Mouse (Mus musculus) liver, embryonic 11.5 days (tissue): ENCODE data around the gene Adamtsl4. TPM values are rescaled to one million over a fixed set of nuclear protein-coding genes. Genes with fewer than 3 reads are reported as not detected.

ENCODE experiments used
- ATAC-seq: fragments of 200-750 bp; cut with Nextera tagmentation; replicated peaks from 2 replicates; pipeline ENCODE4 v1.8.0; 2017; ENCODE audit warnings: moderate number of reproducible peaks, mild to moderate bottlenecking, moderate TSS enrichment, moderate library complexity; ENCODE audit not compliant: low FRiP score
- DNase-seq: peaks from one replicate; pipeline ENCODE4 v3.0.0-alpha.2; 2017; ENCODE audit warnings: low spot score
- H3K27ac ChIP-seq: fragments of 300-500 bp; sonication (generic); 2 replicates; pipeline ENCODE4 v1.5.1; 2014; ENCODE audit warnings: mild to moderate bottlenecking, low read depth, low read length, control low read depth
- H3K27me3 ChIP-seq: fragments of 300-500 bp; sonication (generic); replicated peaks from 2 replicates; pipeline ENCODE4 v1.6.1; 2014; ENCODE audit warnings: low read length, mixed read lengths; ENCODE audit not compliant: control insufficient read depth, insufficient read depth
- H3K36me3 ChIP-seq: fragments of 300-500 bp; sonication (generic); 2 replicates; pipeline ENCODE4 v1.6.1; 2014; ENCODE audit warnings: mild to moderate bottlenecking, low read length, moderate library complexity, mixed read lengths; ENCODE audit not compliant: control insufficient read depth, insufficient read depth
- H3K4me1 ChIP-seq: fragments of 300-500 bp; sonication (generic); replicated peaks from 2 replicates; pipeline ENCODE4 v1.6.1; 2014; ENCODE audit warnings: low read length, mixed read lengths; ENCODE audit not compliant: control insufficient read depth, insufficient read depth
- H3K4me2 ChIP-seq: fragments of 300-500 bp; sonication (generic); 2 replicates; pipeline ENCODE4 v1.6.1; 2014; ENCODE audit warnings: mild to moderate bottlenecking, control low read depth, moderate library complexity
- H3K4me3 ChIP-seq: fragments of 300-500 bp; sonication (generic); 2 replicates; pipeline ENCODE4 v1.5.1; 2014; ENCODE audit warnings: low read depth, low read length, control low read depth
- H3K9ac ChIP-seq: fragments of 300-500 bp; sonication (generic); 2 replicates; pipeline ENCODE4 v1.6.1; 2014; ENCODE audit warnings: low read depth, low read length, control low read depth
- H3K9me3 ChIP-seq: fragments of 300-500 bp; sonication (generic); 2 replicates; pipeline ENCODE4 v1.6.1; 2016; ENCODE audit warnings: low read length, inconsistent platforms, mixed read lengths; ENCODE audit not compliant: control insufficient read depth
- WGBS: fragments of 180-500 bp; shearing (Covaris S2); extraction: QIAGEN DNeasy Blood & Tissue Kit; methylation state at CpG from one replicate; pipeline ENCODE4 v1.1.7; 2014; 5-methylcytosine and 5-hydroxymethylcytosine counted together
- polyA plus RNA-seq: library from polyadenylated mRNA; unstranded; fragments of >200 nt; fragmentation: Nextera tagmentation; extraction: Ambion mirVana; gene quantifications from 2 replicates; pipeline ENCODE4 v1.2.1, GENCODE M21; 2014

The Adamtsl4 gene
- polyA plus RNA-seq = 0.38 and 1.2 TPM in 2 replicates

DNA sequence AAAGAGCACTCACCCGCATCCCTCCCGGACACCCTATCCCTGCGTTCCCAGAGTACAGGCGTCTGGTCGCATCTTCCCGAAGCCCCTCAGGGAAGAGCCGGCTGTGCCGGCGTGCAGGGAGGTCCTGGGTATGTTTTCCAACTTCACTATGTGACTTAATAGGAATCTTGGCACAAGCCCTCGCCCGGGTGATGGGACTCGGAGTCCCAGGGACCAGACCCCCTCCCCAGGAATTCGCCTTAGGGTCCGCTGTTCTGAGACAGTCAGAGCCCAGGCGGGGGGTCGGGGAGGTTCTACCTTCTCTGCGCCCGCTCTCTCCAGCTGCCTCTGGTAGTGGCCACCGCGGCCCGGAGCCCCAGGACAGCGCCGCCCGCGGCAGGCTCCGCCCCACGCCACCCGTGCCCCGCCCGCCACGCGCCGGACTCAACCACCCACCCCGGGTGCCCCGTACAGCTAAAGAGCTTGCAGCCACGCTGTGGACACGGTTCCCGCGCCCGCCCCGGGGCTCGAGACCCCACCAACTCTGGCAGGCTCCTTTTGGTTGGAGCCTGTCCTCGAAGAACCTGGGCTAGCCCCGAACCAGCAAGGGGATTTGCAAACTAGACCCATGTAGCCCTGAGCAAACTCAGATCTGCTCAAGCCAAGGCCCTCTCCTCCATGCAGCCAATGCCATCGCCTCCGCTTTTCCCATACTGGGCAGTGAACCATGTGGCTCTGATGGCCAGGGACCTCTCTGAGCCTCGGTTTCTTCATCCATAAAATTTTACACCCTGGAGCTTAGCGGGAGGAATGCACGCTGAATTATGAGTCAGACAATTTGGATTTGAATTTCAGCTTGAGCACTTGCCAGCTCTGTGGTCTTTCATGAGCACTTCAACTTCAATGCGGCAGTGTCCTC is at the start of gene Adamtsl4:
TSS of gene Adamtsl4 (minus strand) at position 394 of the 898 bp plus-strand sequence.
- peak; percentile 44 for ATAC-seq
- peak within 1 kb of the TSS; percentile 23 for H3K9ac ChIP-seq
- peak within 1 kb of the TSS; percentile 44 for H3K4me3 ChIP-seq
- no peaks in the 10 kb centered on the region for H3K9me3 ChIP-seq
- peak within 1 kb of the TSS; percentile 69 for H3K4me2 ChIP-seq
- H3K27me3 ChIP-seq = peaks cover 14% of the 10 kb centered on the region
- H3K36me3 ChIP-seq = no peaks in the 10 kb centered on the region
- 11% methylated on average over 50 of the region's 50 CpGs for WGBS
- H3K4me1 ChIP-seq = peaks cover 14% of the 10 kb centered on the region
- DNase-seq = peak; percentile 61
- H3K27ac ChIP-seq = peak within 1 kb of the TSS; percentile 7; the same call in 1 of the 2 replicates

DNA sequence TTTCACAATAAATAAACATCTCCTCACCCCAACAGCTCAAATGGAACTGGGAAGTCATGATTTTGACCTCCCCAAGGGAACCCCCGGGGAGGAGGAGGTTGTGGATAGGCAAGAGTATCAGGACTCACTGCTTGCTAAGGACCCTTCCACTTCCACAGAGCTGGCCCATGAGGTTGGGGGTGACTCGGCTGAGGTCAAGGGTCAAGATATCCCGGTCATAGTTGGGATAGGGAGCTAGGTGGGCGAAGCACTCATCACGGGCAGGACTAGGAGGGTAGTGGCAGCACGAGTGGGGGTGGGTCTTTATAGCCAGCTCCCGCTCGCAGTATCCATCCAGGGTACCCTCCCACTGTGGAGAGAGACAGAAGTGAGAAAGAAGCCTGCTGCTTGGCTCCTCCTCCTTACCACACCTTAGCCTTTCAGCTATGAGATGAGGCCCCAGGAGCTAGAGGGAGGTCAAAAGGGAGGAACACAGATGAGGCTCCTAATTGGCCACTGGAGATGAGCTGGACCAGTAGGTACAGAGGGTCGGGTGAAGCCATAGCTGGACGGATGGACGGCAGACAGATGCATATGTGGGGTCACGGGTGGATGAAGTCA is 47.5 kb upstream of the Adamtsl4 start:
- ATAC-seq = no peak
- Histone ChIP-seq H3K9me3 (no peaks in the 10 kb centered on the region), H3K27ac (peak overlapping the region; percentile 32; the same call in 1 of the 2 replicates), H3K27me3 (no peaks in the 10 kb centered on the region), H3K9ac (no peak overlapping the region), H3K4me2 (no peak overlapping the region), H3K4me3 (no peak overlapping the region), H3K36me3 (peaks cover 14% of the 10 kb centered on the region), H3K4me1 (peaks cover 47% of the 10 kb centered on the region)
- WGBS = 85% methylated on average over 12 of the region's 12 CpGs
- DNase-seq = no peak

DNA sequence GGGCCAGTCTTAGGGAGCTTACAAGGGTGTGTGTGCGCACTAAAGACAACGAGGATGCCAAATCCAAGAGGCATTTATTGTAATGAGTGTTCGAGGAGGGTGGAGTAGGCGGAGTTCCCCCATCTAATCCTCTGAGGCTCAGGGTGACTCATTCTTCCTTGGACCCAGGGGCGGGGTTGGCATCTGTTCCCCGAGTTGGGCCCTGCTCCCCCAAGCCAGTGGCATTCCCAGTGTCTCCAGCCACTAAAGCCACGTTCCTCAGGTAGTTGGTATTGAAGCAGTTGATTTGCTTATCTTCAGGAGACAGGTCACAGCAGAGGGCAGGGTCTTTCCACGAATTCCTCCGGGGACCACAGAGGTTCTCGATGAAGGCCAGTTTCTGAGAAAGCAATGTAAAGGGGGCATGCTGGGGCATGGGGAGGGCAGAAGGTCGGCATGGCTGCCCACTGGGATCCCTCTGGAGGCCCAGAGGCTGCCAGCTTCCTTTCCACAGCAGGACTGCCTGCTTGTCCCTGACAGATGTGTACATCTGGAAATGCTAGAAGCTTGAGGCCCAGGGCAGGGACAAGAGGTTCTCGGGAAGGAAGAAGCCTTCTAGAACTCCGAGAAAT is 46.5 kb upstream of the Adamtsl4 start:
- 46% methylated on average over 13 of the region's 13 CpGs for whole genome bisulfite sequencing
- no peaks in the 10 kb centered on the region for H3K27me3 ChIP-seq
- no peak overlapping the region for H3K27ac ChIP-seq
- no peaks in the 10 kb centered on the region for H3K9me3 ChIP-seq
- DNase-seq (no peak), ATAC-seq (peak; percentile 57)
- H3K4me1 ChIP-seq = peaks cover 38% of the 10 kb centered on the region
- H3K4me2 ChIP-seq = no peak overlapping the region; the same call in 1 of the 2 replicates
- H3K4me3 ChIP-seq = no peak overlapping the region
- H3K9ac ChIP-seq = no peak overlapping the region; the same call in 1 of the 2 replicates
- peaks cover 11% of the 10 kb centered on the region for H3K36me3 ChIP-seq

DNA sequence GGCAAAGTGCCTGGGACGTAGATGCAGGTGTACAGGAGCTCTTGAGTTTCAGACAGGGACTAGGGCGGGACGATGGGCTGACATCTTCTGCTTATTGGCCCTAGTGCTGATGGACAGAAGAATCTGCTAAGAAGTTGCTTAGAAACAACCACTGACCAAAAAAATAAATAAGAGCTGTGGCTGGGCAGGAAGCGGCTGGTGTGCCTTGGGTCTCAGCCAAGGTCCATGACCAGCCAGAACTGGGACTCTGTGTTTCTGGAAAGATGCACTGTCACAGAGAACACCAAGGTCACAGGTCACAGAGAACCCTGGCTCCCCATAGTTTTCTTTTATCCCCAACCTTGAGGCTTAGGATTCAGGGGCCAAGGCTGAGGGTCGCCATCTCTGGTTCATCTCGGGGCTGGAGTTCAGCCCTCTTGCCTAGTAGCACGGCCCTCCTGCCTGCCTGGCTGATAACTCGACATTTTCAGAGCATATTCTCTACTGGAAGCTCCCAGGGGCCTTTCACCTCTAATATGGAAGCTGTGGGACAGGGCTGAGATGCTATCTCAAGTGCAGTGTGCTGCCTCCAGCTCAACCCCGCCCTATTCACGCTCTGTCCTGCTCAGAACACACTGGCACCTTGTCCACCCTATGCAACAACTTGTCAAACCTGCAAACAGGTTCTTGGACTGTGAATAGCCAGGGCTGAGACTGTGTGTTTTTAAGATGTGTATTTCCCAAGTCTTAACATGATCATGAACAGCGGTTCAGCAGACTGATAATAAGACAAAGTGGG is 45.2 kb upstream of the Adamtsl4 start:
- Histone ChIP-seq H3K4me2 (no peak overlapping the region), H3K36me3 (peaks cover 11% of the 10 kb centered on the region), H3K9ac (no peak overlapping the region), H3K27me3 (no peaks in the 10 kb centered on the region), H3K4me1 (peaks cover 32% of the 10 kb centered on the region), H3K4me3 (no peak overlapping the region), H3K9me3 (no peaks in the 10 kb centered on the region), H3K27ac (no peak overlapping the region)
- DNase-seq = no peak
- WGBS = 73% methylated on average over 11 of the region's 11 CpGs
- 0 out of 2 replicates have a peak, but pooled peaks have one; percentile 37 for ATAC-seq

DNA sequence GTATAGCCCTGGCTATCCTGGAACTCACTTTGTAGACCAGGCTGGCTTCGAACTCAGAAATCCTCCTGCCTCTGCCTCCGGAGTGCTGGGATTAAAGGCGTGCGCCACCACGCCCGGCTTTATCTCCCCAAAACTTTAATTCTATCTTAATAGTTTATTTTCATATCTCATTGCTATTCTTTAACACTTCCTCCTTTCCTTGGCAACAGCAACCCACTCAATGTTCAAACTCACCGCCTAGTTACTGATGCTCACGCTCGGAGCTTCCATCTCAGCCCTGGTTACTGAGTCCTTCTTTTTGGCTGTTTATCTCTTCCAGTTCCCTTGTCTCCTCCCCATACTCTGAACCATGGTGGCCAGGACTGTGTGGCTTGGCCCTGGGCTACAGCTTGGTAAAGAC is 44.6 kb upstream of the Adamtsl4 start:
- H3K36me3 ChIP-seq = peaks cover 11% of the 10 kb centered on the region
- no peaks in the 10 kb centered on the region for H3K27me3 ChIP-seq
- WGBS = 96% methylated on average over 9 of the region's 9 CpGs
- H3K4me2 ChIP-seq = no peak overlapping the region
- no peak overlapping the region for H3K9ac ChIP-seq
- no peaks in the 10 kb centered on the region for H3K9me3 ChIP-seq
- H3K4me3 ChIP-seq = no peak overlapping the region
- DNase-seq = no peak
- no peak overlapping the region for H3K27ac ChIP-seq
- ATAC-seq = no peak
- peaks cover 28% of the 10 kb centered on the region for H3K4me1 ChIP-seq

DNA sequence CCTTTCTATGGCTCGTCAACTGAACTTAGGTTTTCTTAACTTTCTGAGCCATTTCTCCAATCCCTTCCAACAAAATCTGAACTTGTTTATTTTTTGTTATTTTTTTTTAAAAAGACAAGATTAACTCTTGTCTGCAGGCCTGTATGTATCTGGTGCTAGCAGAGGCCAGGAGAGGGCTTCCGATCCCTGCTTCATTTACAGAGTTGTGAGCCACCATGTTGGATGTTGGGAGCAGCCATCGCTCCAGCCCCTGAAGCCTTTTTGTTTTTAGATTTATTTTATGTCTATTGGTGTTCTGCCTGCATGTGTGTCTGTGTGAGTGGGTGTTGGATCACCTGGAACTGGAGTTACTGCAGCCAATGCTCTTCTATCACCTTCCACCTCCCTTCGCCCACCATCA is 44.1 kb upstream of the Adamtsl4 start:
- Histone ChIP-seq H3K9ac (no peak overlapping the region), H3K4me3 (no peak overlapping the region), H3K27ac (no peak overlapping the region), H3K9me3 (no peaks in the 10 kb centered on the region), H3K27me3 (no peaks in the 10 kb centered on the region), H3K36me3 (peaks cover 11% of the 10 kb centered on the region), H3K4me1 (peaks cover 27% of the 10 kb centered on the region), H3K4me2 (no peak overlapping the region)
- ATAC-seq (no peak), DNase-seq (no peak)
- 88% methylated on average over 4 of the region's 4 CpGs for whole genome bisulfite sequencing

DNA sequence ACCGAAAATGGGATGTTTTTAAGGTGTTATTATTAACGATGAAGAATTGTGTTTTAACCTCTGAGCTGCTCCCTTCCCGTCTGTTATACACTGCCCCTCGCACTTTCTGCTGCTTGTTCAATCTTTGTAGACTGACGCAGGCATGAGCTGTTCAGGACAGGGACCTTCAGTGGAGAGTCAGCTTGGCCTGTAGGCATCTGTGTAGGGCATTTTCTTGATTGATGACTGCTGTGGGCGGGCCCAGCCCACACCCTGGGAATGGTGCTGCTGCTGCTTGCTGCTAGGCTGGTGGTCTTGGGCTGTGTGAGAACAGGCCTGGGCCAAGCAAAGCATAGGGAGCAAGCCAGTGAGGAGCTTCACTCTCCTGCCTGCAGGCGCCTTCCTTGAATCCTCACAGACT is 42.7 kb upstream of the Adamtsl4 start:
- H3K9me3 ChIP-seq = no peaks in the 10 kb centered on the region
- H3K36me3 ChIP-seq = peaks cover 4% of the 10 kb centered on the region; the same call in 1 of the 2 replicates
- no peak overlapping the region for H3K4me3 ChIP-seq
- H3K9ac ChIP-seq = no peak overlapping the region
- H3K4me2 ChIP-seq = no peak overlapping the region
- H3K27ac ChIP-seq = no peak overlapping the region
- DNase-seq = no peak
- peaks cover 27% of the 10 kb centered on the region for H3K4me1 ChIP-seq
- H3K27me3 ChIP-seq = no peaks in the 10 kb centered on the region
- WGBS = 73% methylated on average over 7 of the region's 7 CpGs
- ATAC-seq = no peak

DNA sequence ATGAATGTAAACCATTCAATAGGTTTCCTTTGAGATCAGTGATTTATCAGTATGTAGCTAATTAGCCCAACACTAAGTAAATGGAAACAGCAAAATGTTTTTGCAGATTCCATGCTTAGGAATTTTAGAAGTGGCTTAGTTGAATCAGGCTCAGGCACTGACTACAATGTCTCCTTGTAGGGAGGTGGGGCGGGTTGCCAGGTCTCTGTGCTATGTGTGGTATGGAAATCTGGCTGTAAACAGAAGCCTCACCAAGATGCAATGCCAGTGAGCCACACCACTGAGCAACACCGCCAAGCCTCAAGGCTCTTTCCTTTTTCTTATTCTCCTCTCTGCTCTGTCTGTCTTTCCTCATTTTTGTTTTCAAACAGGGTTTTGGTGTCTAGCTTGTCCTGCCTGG is 41.2 kb upstream of the Adamtsl4 start:
- ATAC-seq (no peak), DNase-seq (no peak)
- Histone ChIP-seq H3K36me3 (no peaks in the 10 kb centered on the region), H3K4me2 (no peak overlapping the region), H3K27me3 (no peaks in the 10 kb centered on the region), H3K4me1 (peaks cover 17% of the 10 kb centered on the region), H3K4me3 (no peak overlapping the region), H3K27ac (no peak overlapping the region), H3K9me3 (no peaks in the 10 kb centered on the region), H3K9ac (no peak overlapping the region)
- WGBS = 88% methylated on average over 2 of the region's 2 CpGs
